Mouse (Mus musculus) brain, embryonic 14.5 days (tissue): ENCODE measurements at regions not wholly inside any gene's neighbourhood (a gene's known extent, or its start where the extent isn't known, plus 50 kb on each side); places are given as distances from the start of the nearest gene placed in this dataset.

Source experiments
- DNase-seq: peaks from one replicate; pipeline ENCODE4 v3.0.0-alpha.2; 2011; ENCODE audit warnings: low read depth
- CTCF ChIP-seq: fragments of 200-500 bp; IDR thresholded peaks from 2 replicates; pipeline ENCODE4 v1.5.1; 2012; ENCODE audit warnings: inconsistent platforms, mild to moderate bottlenecking, moderate library complexity, borderline replicate concordance; ENCODE audit not compliant: insufficient read depth, insufficient read length; ENCODE audit errors: extremely low read depth
- POLR2A ChIP-seq: fragments of 200-500 bp; IDR thresholded peaks from 2 replicates; pipeline ENCODE4 v1.6.1; 2012; ENCODE audit warnings: mild to moderate bottlenecking, inconsistent platforms, borderline replicate concordance; ENCODE audit not compliant: poor library complexity, insufficient read depth, insufficient read length, severe bottlenecking; ENCODE audit errors: extremely low read depth

DNA sequence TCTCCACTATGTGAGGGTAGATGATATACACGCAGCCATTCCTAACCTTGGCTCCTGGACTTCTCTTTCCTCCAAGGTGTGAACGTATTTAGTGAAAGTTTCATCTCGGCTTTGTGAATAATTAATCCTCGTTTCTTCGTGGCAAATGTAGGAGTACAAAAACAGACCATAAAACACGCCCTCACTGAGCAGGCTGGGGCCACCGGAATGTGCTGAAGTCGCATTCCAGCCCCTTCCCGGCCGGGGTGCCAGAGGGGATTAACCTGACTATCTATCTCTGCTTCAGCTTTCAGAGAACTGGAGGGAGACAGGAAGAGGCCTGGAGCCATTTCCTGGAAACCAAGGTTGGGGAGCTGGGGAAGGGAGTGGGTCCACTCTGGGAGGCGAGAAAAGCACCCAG, 499.1 kb downstream of the Zfp704 start:
- TF ChIP-seq POLR2A = no peak
- TF ChIP-seq CTCF = no peak
- DNase-seq = no peak

DNA sequence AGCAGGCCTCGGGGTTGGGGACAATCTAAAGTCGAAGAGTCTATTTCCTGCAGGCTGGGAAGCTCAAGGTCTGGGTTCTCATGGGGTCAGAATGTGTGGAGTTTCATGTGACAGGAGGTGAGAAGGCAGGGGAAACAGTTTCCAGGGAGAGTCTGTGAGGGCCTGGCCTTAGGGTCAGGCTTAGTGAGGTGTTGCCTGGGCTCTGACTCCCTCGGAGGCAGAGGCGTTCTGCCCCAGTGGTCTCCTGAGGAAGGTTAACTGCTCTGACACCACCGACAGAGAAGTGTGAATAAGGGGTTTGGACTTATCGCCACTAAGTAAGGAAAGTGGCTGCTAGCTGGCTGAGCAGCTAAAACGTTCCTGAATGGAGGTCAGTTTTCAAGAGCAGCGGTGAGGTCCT, 499.9 kb downstream of the Zfp704 start:
- TF ChIP-seq CTCF (no peak), POLR2A (no peak)
- no peak for DNase-seq

DNA sequence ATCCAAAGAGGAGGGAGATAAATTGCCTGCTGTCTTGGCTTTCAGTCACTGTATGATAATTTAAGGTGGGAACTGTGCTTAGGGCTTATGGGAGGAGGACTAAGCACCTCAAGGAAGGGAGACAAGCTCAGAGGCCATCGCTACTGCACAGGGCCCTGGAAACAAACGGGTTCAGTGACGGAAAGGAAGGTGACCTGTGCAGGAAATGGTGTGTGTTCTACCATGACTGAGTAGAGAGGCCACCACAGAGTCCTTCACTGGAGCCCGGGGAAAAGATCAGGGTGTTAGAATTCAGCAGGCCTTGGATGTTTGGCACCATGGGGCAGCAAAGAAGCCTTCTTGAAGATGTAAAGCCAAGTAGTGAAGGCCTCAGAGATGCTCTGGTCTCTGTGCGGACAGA, 500.4 kb downstream of the Zfp704 start:
- no peak for DNase-seq
- no peak for TF ChIP-seq POLR2A

DNA sequence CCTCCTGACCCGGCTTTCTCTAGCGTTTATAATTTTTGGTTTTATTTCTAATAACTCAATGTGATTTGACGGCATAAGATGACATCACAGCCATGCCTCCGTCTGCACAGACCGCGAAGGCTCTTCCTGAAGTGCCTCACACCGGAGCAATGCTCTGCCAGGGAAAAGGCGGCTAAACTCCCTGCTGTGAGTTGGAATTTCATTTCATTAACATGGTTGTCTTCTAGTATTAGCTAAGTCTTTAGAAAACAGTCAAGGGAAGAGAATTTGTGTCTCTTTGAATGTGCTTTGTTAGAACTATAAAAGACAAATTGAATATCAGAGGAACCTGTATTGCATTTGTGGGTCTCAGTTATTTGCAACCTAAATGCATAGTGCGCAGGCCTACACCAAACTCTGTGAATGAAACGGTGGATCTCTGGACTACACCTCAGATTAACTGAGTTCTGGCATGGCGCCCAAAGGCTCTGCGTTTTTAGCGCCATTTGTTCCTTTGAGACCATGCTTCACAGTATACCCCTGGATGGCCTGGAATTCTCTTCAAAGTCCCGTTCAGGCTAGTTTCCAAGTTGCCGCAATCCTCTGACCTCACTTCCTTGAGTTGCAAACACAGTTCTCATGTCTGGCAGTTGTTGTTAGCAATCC, 502.0 kb downstream of the Zfp704 start:
- TF ChIP-seq CTCF (no peak), POLR2A (no peak)
- peak; percentile 38 for DNase-seq

DNA sequence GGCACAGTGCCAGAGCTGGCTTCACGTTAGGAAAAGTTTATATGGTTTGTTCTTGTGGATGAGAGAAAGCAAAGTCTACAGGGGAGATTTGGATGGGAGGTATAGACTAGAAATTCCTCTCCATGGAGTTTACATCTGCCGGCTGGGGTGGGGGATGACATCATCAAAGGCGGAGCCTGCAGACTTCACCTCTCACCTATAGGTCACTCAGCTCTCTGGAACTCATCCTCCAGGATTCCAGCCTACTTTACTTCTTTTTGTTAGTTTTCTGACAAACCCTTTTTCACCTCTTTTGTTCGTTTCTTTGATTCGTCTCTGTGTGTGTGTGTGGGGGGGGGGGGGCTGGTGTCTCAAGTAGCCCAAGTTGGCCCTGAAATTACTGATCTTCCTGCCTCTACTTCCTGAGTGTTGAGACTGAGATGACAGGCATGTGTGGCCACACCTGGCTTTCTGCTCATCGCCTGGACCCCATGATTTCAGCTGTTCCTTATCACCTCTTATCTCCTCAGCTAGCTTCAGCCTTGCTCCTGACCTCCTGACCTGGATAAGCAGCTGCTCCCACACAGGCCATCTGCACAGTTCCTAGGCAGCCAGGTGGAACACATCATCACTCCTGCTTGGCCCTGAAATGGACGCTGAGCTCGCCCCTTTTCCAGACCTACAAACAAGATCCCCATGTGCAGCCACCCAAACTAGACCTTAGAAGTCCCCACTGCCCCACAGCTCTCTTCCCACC, 504.5 kb downstream of the Zfp704 start:
- no peak for DNase-seq
- no peak for TF ChIP-seq CTCF

DNA sequence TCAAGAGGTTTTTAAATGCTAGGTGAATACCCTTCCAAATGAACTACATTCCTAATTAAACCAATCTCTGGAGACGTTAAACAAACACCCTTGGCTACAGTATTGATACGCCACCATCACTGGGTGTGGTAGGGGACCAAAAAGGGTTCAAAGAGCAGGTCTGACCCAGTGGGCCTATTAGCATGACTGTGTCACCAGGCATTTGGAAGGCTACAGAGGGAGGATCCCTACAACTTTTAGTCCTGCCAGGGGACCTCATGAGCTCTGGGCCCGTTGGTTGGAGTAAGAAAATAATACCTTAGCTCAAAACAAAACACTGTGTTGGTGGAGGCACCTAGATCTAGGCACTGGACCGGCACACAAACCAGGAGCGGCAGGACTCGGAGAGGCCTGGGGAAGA, 506.4 kb downstream of the Zfp704 start:
- no peak for TF ChIP-seq CTCF
- no peak for TF ChIP-seq POLR2A
- no peak for DNase-seq

DNA sequence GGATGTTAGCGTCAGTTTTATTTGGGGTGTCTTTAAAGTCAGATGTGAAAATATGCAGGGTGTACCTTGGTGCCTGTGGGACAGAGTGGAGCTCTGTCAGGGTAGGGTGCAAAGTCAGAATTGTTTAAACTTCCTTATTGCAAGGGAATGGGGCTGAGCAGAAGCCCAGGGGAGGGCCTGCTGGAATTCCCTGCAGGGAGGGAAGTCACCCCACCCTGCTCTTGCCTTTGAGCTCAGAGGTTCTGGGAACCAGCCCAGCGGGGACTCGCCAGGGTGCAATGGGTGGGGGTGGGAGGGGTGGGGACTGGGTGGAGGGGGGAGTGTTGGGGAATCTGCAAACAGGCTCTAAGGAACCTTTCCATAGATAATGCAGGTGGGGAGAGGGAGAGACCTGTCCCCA, 508.6 kb downstream of the Zfp704 start:
- DNase-seq = no peak
- TF ChIP-seq POLR2A = no peak
- no peak for TF ChIP-seq CTCF

DNA sequence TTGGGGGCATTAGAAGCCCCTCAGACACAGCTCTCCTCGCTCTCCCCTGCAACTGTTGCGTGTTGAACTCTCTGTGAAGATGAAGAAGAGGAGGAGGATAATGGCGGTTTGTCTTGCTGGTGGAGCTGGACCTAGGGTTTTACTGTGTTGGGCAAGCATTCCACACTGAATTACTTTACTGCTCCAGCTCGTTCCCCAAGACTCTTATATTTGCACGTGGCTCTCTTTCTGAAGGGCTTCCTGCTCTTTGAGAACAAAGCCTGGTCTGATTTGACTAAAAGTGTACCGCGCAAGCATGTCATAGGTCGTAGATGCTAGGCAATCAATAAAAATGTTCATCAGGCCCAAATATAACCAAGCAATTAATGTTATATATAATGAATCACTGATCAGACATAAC, 509.1 kb downstream of the Zfp704 start:
- no peak for DNase-seq
- TF ChIP-seq POLR2A (no peak), CTCF (no peak)

DNA sequence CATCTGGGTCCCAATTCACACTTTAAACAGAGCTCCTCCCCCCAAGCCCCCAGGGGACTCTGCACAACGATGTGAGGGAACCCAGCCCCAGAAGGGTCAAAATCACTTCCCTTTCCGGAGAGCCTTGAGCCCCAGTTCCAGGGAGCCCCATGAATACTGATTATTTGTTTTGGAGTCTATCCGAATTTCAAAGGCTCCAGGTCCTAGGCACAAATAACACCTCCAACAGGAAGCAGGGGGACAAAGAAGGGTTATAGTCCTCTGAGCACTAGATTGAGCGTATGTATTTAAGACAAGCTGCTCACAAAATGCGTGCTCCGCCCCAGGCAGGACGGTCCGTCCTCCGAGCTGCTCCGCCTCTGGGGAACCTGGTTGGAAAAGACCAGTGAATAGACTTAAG, 511.4 kb downstream of the Zfp704 start:
- no peak for DNase-seq
- TF ChIP-seq POLR2A (no peak), CTCF (no peak)

DNA sequence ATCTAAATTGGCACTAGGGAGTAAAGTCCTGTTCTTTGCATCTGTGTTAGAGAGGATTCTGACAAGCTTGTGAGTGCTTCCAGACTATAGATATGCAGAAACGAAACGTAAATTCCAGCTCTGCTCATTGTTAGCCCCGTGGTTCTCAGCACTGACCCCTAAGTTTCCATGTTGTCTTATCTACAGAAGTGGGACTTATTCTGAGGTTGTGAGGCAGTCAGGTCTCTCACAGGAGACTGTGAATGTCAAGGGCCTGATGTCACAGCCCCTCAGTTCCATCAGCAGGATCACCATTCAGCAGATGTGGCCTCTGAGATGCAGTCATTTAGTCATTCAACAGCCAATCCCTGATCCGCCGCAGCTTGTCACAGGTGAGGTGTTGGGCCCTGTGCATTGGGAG, 525.8 kb downstream of the Zfp704 start:
- TF ChIP-seq CTCF (no peak), POLR2A (no peak)
- DNase-seq = no peak

DNA sequence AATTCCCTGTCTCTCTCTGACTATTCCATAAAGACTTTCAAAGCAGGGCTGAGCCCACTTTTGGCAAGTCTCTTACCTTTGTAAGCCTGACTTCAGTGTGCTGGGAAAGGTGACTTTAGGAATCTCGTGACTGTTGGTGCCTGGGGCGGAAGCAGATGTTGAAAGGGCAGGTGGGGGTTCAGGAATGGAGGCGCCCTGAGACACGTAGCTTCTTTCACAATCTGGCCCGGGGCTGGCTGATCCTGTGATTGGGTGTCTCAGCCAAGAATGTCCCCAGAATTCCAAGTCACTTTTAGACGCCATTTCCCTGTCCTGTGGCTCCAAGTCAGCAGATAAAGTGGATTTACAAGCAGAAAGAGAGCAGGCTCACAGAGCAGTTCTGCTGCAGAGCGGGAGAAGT, 527.8 kb downstream of the Zfp704 start:
- no peak for DNase-seq
- TF ChIP-seq CTCF = no peak
- no peak for TF ChIP-seq POLR2A

DNA sequence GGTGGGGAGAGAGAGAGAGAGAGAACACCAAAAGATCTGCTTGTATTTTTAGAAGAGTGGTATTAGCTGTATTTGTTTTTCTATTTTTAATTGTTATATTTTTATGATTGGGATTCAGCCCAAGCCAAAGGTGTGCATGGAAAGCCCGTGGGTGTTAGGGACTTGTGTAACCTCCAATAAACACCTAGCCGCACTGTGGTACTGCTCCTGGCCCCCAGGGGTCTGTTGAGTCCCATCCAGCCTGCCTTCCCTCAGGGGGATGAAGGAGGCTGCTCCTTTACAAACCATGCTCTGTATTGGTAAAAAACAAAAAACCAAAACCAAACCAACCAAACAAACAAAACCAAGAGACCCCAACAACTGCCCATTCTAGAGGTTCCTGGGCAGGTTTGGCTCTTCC, 531.7 kb downstream of the Zfp704 start:
- no peak for DNase-seq
- TF ChIP-seq POLR2A (no peak), CTCF (no peak)
